Mouse (Mus musculus) limb, embryonic 15.5 days (tissue): ENCODE measurements around the gene Gm49630. TPM values are rescaled to one million over a fixed set of nuclear protein-coding genes. Genes with fewer than 3 reads are reported as not detected.

Experiments used
- polyA plus RNA-seq: library from polyadenylated mRNA; unstranded; fragments of >200 nt; fragmentation: Nextera tagmentation; extraction: Ambion mirVana; gene quantifications from 2 replicates; pipeline ENCODE4 v1.2.1, GENCODE M21; 2015

Gene Gm49630
- polyA plus RNA-seq, 1 experiment from 2014 or later = not detected

Other genes starting within 250 kb of the Gm49630 start
- 6.7 and 7.5 TPM in 2 replicates for gene Rps6ka2, start 201.9 kb downstream of the Gm49630 start, polyA plus RNA-seq
- not detected in 2 replicates for gene Tcp10a, start 47.3 kb downstream of the Gm49630 start, polyA plus RNA-seq
- not detected in 2 replicates for gene Ttll2, start 19.3 kb downstream of the Gm49630 start, polyA plus RNA-seq
- 0.14 and 0.21 TPM in 2 replicates for gene Unc93a2, start 13.5 kb upstream of the Gm49630 start, polyA plus RNA-seq